Mouse (Mus musculus) urinary bladder, adult 18-20 months (tissue): ENCODE measurements around the gene Tmem178b.
A peak's percentile ranks its signal among the peaks of the same experiment; 100 is the strongest.

Experiments used
- DNase-seq, 2 experiments: peaks; one replicate each; pipeline ENCODE4 v3.0.0; 2022; ENCODE audit warnings: low spot score in 2 of 2, mixed read lengths in 2 of 2

Tmem178b gene

GRCm38 (mm10) chr6:40152241-40152640 is 279.2 kb downstream of the Tmem178b start:
- DNase-seq, result no peak

GRCm38 (mm10) chr6:40161381-40161780 is 288.3 kb downstream of the Tmem178b start:
- no peak for DNase-seq

GRCm38 (mm10) chr6:40173559-40173958 is 300.5 kb downstream of the Tmem178b start:
- no peak for DNase-seq

- no peak for DNase-seq
These were observed 304.8 kb downstream of the Tmem178b start for GRCm38 (mm10) chr6:40177870-40178269.

GRCm38 (mm10) chr6:40180551-40180950 is 307.5 kb downstream of the Tmem178b start:
- no peak for DNase-seq

GRCm38 (mm10) chr6:40200661-40201060 is 327.6 kb downstream of the Tmem178b start:
- DNase-seq, result no peak

- no peak for DNase-seq
These were observed 329.5 kb downstream of the Tmem178b start for GRCm38 (mm10) chr6:40202602-40203001.

GRCm38 (mm10) chr6:40205380-40205779 is 332.3 kb downstream of the Tmem178b start:
- no peak for DNase-seq

- DNase-seq, result no peak
These were observed 334.9 kb downstream of the Tmem178b start for GRCm38 (mm10) chr6:40208014-40208413.

- DNase-seq, result no peak
These were observed 336.1 kb downstream of the Tmem178b start for GRCm38 (mm10) chr6:40209172-40209571.

GRCm38 (mm10) chr6:40217154-40217553 is 344.1 kb downstream of the Tmem178b start:
- DNase-seq, result no peak

GRCm38 (mm10) chr6:40217651-40218050 is 344.6 kb downstream of the Tmem178b start:
- no peak for DNase-seq

- DNase-seq, result no peak
These were observed 347.6 kb downstream of the Tmem178b start for GRCm38 (mm10) chr6:40220634-40221120.

- DNase-seq, result no peak
These were observed 352.7 kb downstream of the Tmem178b start for GRCm38 (mm10) chr6:40225585-40226280.

- DNase-seq, result no peak
These were observed 355.9 kb downstream of the Tmem178b start for GRCm38 (mm10) chr6:40228981-40229380.

GRCm38 (mm10) chr6:40229985-40230384 is 356.9 kb downstream of the Tmem178b start:
- DNase-seq, result no peak

- no peak for DNase-seq
These were observed 361.0 kb downstream of the Tmem178b start for GRCm38 (mm10) chr6:40234066-40234465.

GRCm38 (mm10) chr6:40235793-40236470 is 362.9 kb downstream of the Tmem178b start:
- peak; percentile 39 to 74 for DNase-seq

- DNase-seq, result peak in 1 of 2 experiments; percentile 21
These were observed 364.0 kb downstream of the Tmem178b start for GRCm38 (mm10) chr6:40236841-40237765.

- no peak for DNase-seq
These were observed 365.8 kb downstream of the Tmem178b start for GRCm38 (mm10) chr6:40238857-40239256.

- no peak for DNase-seq
These were observed 367.6 kb downstream of the Tmem178b start for GRCm38 (mm10) chr6:40240671-40241070.

- no peak for DNase-seq
These were observed 374.4 kb downstream of the Tmem178b start for GRCm38 (mm10) chr6:40247398-40247946.
